Mouse (Mus musculus): ENCODE results near the gene Timm8b.
"Not testable (repeated sequence)": the region's sequence is repeated elsewhere in the genome, so short reads cannot be mapped to it uniquely, and the experiment has no call there.

Timm8b gene

GRCm38 (mm10) chr9:50601536-50601935 is 2.2 kb upstream of the Timm8b start:
- intact Hi-C loops (cut with DNase I) = no loop called here

GRCm38 (mm10) chr9:50602055-50602845 is 1.5 kb upstream of the Timm8b start:
- intact Hi-C loops (cut with DNase I) = no loop called here

GRCm38 (mm10) chr9:50603998-50604324 is 251 bp downstream of the Timm8b start:
- intact Hi-C loops (cut with DNase I) = no loop called here

GRCm38 (mm10) chr9:50604338-50604737 is 628 bp downstream of the Timm8b start:
- intact Hi-C loops (cut with DNase I) = no loop called here

GRCm38 (mm10) chr9:50612115-50612514 is 8.4 kb downstream of the Timm8b start:
- intact Hi-C loops (cut with DNase I) = no loop called here

GRCm38 (mm10) chr9:50616161-50616560 is 12.5 kb downstream of the Timm8b start:
- intact Hi-C loops (cut with DNase I) = no loop called here

- intact Hi-C loops (cut with DNase I) = no loop called here
These were observed 13.3 kb downstream of the Timm8b start, which contains the start of the genes Pih1d2 and Nkapd1 for GRCm38 (mm10) chr9:50616766-50617603. TSS of gene Pih1d2 (plus strand) at chr9:50617321. TSS of gene Nkapd1 (minus strand) at chr9:50617464.

- intact Hi-C loops (cut with DNase I) = no loop called here
These were observed 14.2 kb downstream of the Timm8b start for GRCm38 (mm10) chr9:50617794-50618330.

- intact Hi-C loops (cut with DNase I) = not testable (repeated sequence)
These were observed 27.2 kb downstream of the Timm8b start for GRCm38 (mm10) chr9:50630903-50631302.

- intact Hi-C loops (cut with DNase I) = no loop called here
These were observed 28.4 kb downstream of the Timm8b start for GRCm38 (mm10) chr9:50632016-50632688.

GRCm38 (mm10) chr9:50633059-50633458 is 29.3 kb downstream of the Timm8b start:
- intact Hi-C loops (cut with DNase I) = no loop called here

GRCm38 (mm10) chr9:50634270-50634669 is 30.6 kb downstream of the Timm8b start:
- intact Hi-C loops (cut with DNase I) = no loop called here

- intact Hi-C loops (cut with DNase I) = no loop called here
These were observed 43.2 kb downstream of the Timm8b start for GRCm38 (mm10) chr9:50646826-50647370.

- intact Hi-C loops (cut with DNase I) = no loop called here
These were observed 46.8 kb downstream of the Timm8b start for GRCm38 (mm10) chr9:50650503-50650902.

Data from adrenal gland (tissue).